Mouse (Mus musculus) frontal cortex, postnatal 14 days (tissue): Measurements from ENCODE around the gene Gpr171.
"Not testable (repeated sequence)": the region's sequence is repeated elsewhere in the genome, so short reads cannot be mapped to it uniquely, and the experiment has no call there.

Source experiments
- DNase-seq, 2 experiments: peaks; one replicate each; pipeline ENCODE4 v3.0.0; 2022; ENCODE audit warnings: low spot score in 2 of 2

Gene Gpr171

GRCm38 (mm10) chr3:59101218-59101986 is at the start of gene Gpr171:
Gene Gpr171 (minus strand): TSS chr3:59101821.
- no peak for DNase-seq

GRCm38 (mm10) chr3:59150624-59151023 is 49.0 kb upstream of the Gpr171 start:
- no peak for DNase-seq

- no peak for DNase-seq
Measured at GRCm38 (mm10) chr3:59149646-59150045, 48.0 kb upstream of the Gpr171 start.

GRCm38 (mm10) chr3:59145194-59145593 is 43.6 kb upstream of the Gpr171 start:
- DNase-seq: no peak

GRCm38 (mm10) chr3:59141507-59142305 is 40.1 kb upstream of the Gpr171 start:
- no peak for DNase-seq

GRCm38 (mm10) chr3:59140941-59141340 is 39.3 kb upstream of the Gpr171 start:
- not testable (repeated sequence) for DNase-seq

- DNase-seq: no peak
Measured at GRCm38 (mm10) chr3:59140115-59140514, 38.5 kb upstream of the Gpr171 start.

- DNase-seq: no peak
Measured at GRCm38 (mm10) chr3:59139651-59140051, 38.0 kb upstream of the Gpr171 start.

- DNase-seq: no peak
Measured at GRCm38 (mm10) chr3:59138946-59139468, 37.4 kb upstream of the Gpr171 start.

- DNase-seq: no peak
Measured at GRCm38 (mm10) chr3:59135911-59136653, 34.5 kb upstream of the Gpr171 start.

GRCm38 (mm10) chr3:59133189-59133588 is 31.6 kb upstream of the Gpr171 start:
- DNase-seq: no peak

GRCm38 (mm10) chr3:59131966-59132365 is 30.3 kb upstream of the Gpr171 start:
- DNase-seq: no peak

GRCm38 (mm10) chr3:59131081-59131480 is 29.5 kb upstream of the Gpr171 start:
- no peak for DNase-seq

GRCm38 (mm10) chr3:59130431-59130830 is 28.8 kb upstream of the Gpr171 start:
- DNase-seq: no peak

GRCm38 (mm10) chr3:59129547-59129946 is 27.9 kb upstream of the Gpr171 start:
- DNase-seq: no peak

GRCm38 (mm10) chr3:59128681-59129080 is 27.1 kb upstream of the Gpr171 start:
- no peak for DNase-seq

GRCm38 (mm10) chr3:59125783-59126555 is 24.3 kb upstream of the Gpr171 start:
- DNase-seq: no peak

- DNase-seq: no peak
Measured at GRCm38 (mm10) chr3:59125022-59125421, 23.4 kb upstream of the Gpr171 start.

- DNase-seq: no peak
Measured at GRCm38 (mm10) chr3:59121780-59122449, 20.3 kb upstream of the Gpr171 start.

GRCm38 (mm10) chr3:59121067-59121730 is 19.6 kb upstream of the Gpr171 start:
- no peak for DNase-seq
